Mouse (Mus musculus): ENCODE measurements around the gene Nutm1. TPM values are rescaled to one million over a fixed set of nuclear protein-coding genes. Genes with fewer than 3 reads are reported as not detected.

Nutm1 gene
- polyA plus RNA-seq, 1 experiment from 2014 or later: not detected

- Histone ChIP-seq H3K4me2 (ENCODE audit: low read depth, low read length) (no peak overlapping the region), H3K4me1 (ENCODE audit: control insufficient read depth, insufficient read depth, low read length) (no peaks in the 10 kb centered on the region), H3K36me3 (replicated peaks; ENCODE audit: control insufficient read depth, insufficient read depth, low read depth, low read length) (no peaks in the 10 kb centered on the region), H3K4me3 (ENCODE audit: low read depth, low read length) (no peak overlapping the region), H3K27me3 (ENCODE audit: control insufficient read depth, insufficient read depth, low read length) (no peaks in the 10 kb centered on the region), H3K27ac (replicated peaks; ENCODE audit: low read depth, low read length) (no peak overlapping the region), H3K9ac (replicated peaks; ENCODE audit: low read length) (no peak overlapping the region), H3K9me3 (replicated peaks; ENCODE audit: control insufficient read depth, low read length) (no peaks in the 10 kb centered on the region)
- DNase-seq (ENCODE audit: low spot score) (no peak), ATAC-seq (replicated peaks; ENCODE audit: insufficient number of reproducible peaks, low FRiP score, low TSS enrichment, low read depth) (no peak)
- WGBS: 94% methylated on average over 2 of the region's 2 CpGs
These were observed 48.4 kb downstream of the Nutm1 start for GRCm38 (mm10) chr2:112210699-112211098.

- ATAC-seq (replicated peaks; ENCODE audit: insufficient number of reproducible peaks, low FRiP score, low TSS enrichment, low read depth) (no peak), DNase-seq (ENCODE audit: low spot score) (no peak)
- Histone ChIP-seq H3K27ac (replicated peaks; ENCODE audit: low read depth, low read length) (no peak overlapping the region), H3K36me3 (replicated peaks; ENCODE audit: control insufficient read depth, insufficient read depth, low read depth, low read length) (no peaks in the 10 kb centered on the region), H3K27me3 (ENCODE audit: control insufficient read depth, insufficient read depth, low read length) (no peaks in the 10 kb centered on the region), H3K4me2 (ENCODE audit: low read depth, low read length) (no peak overlapping the region), H3K9ac (replicated peaks; ENCODE audit: low read length) (no peak overlapping the region), H3K4me3 (ENCODE audit: low read depth, low read length) (no peak overlapping the region), H3K9me3 (replicated peaks; ENCODE audit: control insufficient read depth, low read length) (no peaks in the 10 kb centered on the region), H3K4me1 (ENCODE audit: control insufficient read depth, insufficient read depth, low read length) (no peaks in the 10 kb centered on the region)
- WGBS: 74% methylated on average over 6 of the region's 6 CpGs
These were observed 48.9 kb downstream of the Nutm1 start for GRCm38 (mm10) chr2:112210142-112210541.

GRCm38 (mm10) chr2:112203056-112203455 lies 56.0 kb downstream of the Nutm1 start:
- Histone ChIP-seq H3K27ac (replicated peaks; ENCODE audit: low read depth, low read length) (no peak overlapping the region), H3K4me1 (ENCODE audit: control insufficient read depth, insufficient read depth, low read length) (no peaks in the 10 kb centered on the region), H3K9me3 (replicated peaks; ENCODE audit: control insufficient read depth, low read length) (no peaks in the 10 kb centered on the region), H3K9ac (replicated peaks; ENCODE audit: low read length) (no peak overlapping the region), H3K4me2 (ENCODE audit: low read depth, low read length) (no peak overlapping the region), H3K27me3 (ENCODE audit: control insufficient read depth, insufficient read depth, low read length) (no peaks in the 10 kb centered on the region), H3K36me3 (replicated peaks; ENCODE audit: control insufficient read depth, insufficient read depth, low read depth, low read length) (no peaks in the 10 kb centered on the region), H3K4me3 (ENCODE audit: low read depth, low read length) (no peak overlapping the region)
- 86% methylated on average over 6 of the region's 6 CpGs for WGBS
- ATAC-seq (replicated peaks; ENCODE audit: insufficient number of reproducible peaks, low FRiP score, low TSS enrichment, low read depth): no peak
- DNase-seq (ENCODE audit: low spot score): no peak

Other genes with a start within 250 kb of the Nutm1 start
- not detected in 2 replicates for gene Olfr1310, start 246.6 kb downstream of the Nutm1 start, polyA plus RNA-seq (2014; fragmentation: Nextera tagmentation; extraction: Ambion mirVana)
- gene Olfr1311, start 234.9 kb downstream of the Nutm1 start, polyA plus RNA-seq (2014; fragmentation: Nextera tagmentation; extraction: Ambion mirVana): not detected in 2 replicates
- not detected in 2 replicates for gene Olfr1312, start 209.1 kb downstream of the Nutm1 start, polyA plus RNA-seq (2014; fragmentation: Nextera tagmentation; extraction: Ambion mirVana)
- not detected in 2 replicates for gene Olfr1313, start 181.4 kb downstream of the Nutm1 start, polyA plus RNA-seq (2014; fragmentation: Nextera tagmentation; extraction: Ambion mirVana)
- gene Olfr1314, start 162.5 kb downstream of the Nutm1 start, polyA plus RNA-seq (2014; fragmentation: Nextera tagmentation; extraction: Ambion mirVana): not detected in 2 replicates
- gene Olfr1315-ps1, start 143.9 kb downstream of the Nutm1 start, polyA plus RNA-seq (2014; fragmentation: Nextera tagmentation; extraction: Ambion mirVana): not detected in 2 replicates
- not detected in 2 replicates for gene Olfr1316, start 124.3 kb downstream of the Nutm1 start, polyA plus RNA-seq (2014; fragmentation: Nextera tagmentation; extraction: Ambion mirVana)
- not detected in 2 replicates for gene Olfr1317, start 119.0 kb downstream of the Nutm1 start, polyA plus RNA-seq (2014; fragmentation: Nextera tagmentation; extraction: Ambion mirVana)
- not detected in 2 replicates for gene Olfr1318, start 105.1 kb downstream of the Nutm1 start, polyA plus RNA-seq (2014; fragmentation: Nextera tagmentation; extraction: Ambion mirVana)
- gene Lpcat4, start 19.8 kb downstream of the Nutm1 start, polyA plus RNA-seq (2014; fragmentation: Nextera tagmentation; extraction: Ambion mirVana): 10.5 and 11.8 TPM in 2 replicates
- gene Nop10, start 2.6 kb upstream of the Nutm1 start, polyA plus RNA-seq (2014; fragmentation: Nextera tagmentation; extraction: Ambion mirVana): 181 and 189 TPM in 2 replicates
- 10.3 and 10.4 TPM in 2 replicates for gene Slc12a6, start 6.5 kb upstream of the Nutm1 start, polyA plus RNA-seq (2014; fragmentation: Nextera tagmentation; extraction: Ambion mirVana)
- not detected in 2 replicates for gene Gm21985, start 7.0 kb upstream of the Nutm1 start, polyA plus RNA-seq (2014; fragmentation: Nextera tagmentation; extraction: Ambion mirVana)
- 93.3 and 107 TPM in 2 replicates for gene Emc4, start 108.7 kb upstream of the Nutm1 start, polyA plus RNA-seq (2014; fragmentation: Nextera tagmentation; extraction: Ambion mirVana)
- 55.6 and 63.3 TPM in 2 replicates for gene Katnbl1, start 119.9 kb upstream of the Nutm1 start, polyA plus RNA-seq (2014; fragmentation: Nextera tagmentation; extraction: Ambion mirVana)
- 10.6 and 12.2 TPM in 2 replicates for gene Emc7, start 195.7 kb upstream of the Nutm1 start, polyA plus RNA-seq (2014; fragmentation: Nextera tagmentation; extraction: Ambion mirVana)
- gene Chrm5, start 221.5 kb upstream of the Nutm1 start, polyA plus RNA-seq (2014; fragmentation: Nextera tagmentation; extraction: Ambion mirVana): not detected in 2 replicates
- gene Aven, start 233.7 kb upstream of the Nutm1 start, polyA plus RNA-seq (2014; fragmentation: Nextera tagmentation; extraction: Ambion mirVana): 8.3 and 10.0 TPM in 2 replicates

Data from embryonic facial prominence, embryonic 11.5 days (tissue).